Mouse (Mus musculus): ENCODE results near the gene Otulin.

GRCm38 (mm10) chr15:27633941-27634900, 3.7 kb upstream of the Otulin start:
- no peak for TF ChIP-seq RAD21 (IDR thresholded peaks at IDR 0.05; ENCODE audit: low read depth, low read length)
- TF ChIP-seq EP300 (IDR thresholded peaks at IDR 0.05; ENCODE audit: low read length), result no peak
- TF ChIP-seq MAZ (IDR thresholded peaks at IDR 0.05; ENCODE audit: low read depth, low read length), result no peak
- TF ChIP-seq CTCF (conservative IDR thresholded peaks at IDR 0.05 in 1 of 2, IDR thresholded peaks at IDR 0.05 in 1 of 2; ENCODE audit: low read depth in 2 of 2, low read length in 2 of 2), result no peak
- no peak for TF ChIP-seq NELFE (IDR thresholded peaks at IDR 0.05; ENCODE audit: low read depth, low read length)
- TF ChIP-seq ZC3H11A (IDR thresholded peaks at IDR 0.05; ENCODE audit: low read depth, low read length), result no peak
- TF ChIP-seq POLR2AphosphoS2 (IDR thresholded peaks at IDR 0.05; ENCODE audit: low read depth, low read length), result no peak
- no peak for TF ChIP-seq ZKSCAN1 (IDR thresholded peaks at IDR 0.05; ENCODE audit: borderline replicate concordance, low read depth, low read length)
- no peak for TF ChIP-seq ZMIZ1 (IDR thresholded peaks at IDR 0.05; ENCODE audit: low read depth, low read length)
